Mouse (Mus musculus): ENCODE data around the gene Ubxn11.

DNA sequence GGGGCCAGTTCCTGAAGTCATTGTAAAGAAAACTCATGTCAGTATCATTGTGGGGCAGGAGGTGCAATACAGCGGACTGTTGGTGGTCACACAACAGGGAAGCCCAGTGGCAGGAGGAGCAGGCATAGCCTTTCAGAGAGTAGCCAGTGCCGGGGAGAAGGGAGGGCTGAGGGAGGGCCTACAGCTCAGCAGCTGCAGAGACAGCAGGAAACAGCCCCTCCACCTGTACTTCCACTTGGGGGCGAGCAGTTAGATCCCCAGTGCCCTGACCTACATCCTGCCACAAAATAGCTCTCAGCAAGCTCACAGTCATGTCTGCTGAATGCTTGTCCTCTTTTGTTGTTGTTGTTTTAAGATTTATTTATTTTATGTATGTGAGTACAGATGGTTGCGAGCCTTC lies 19.2 kb downstream of the Ubxn11 start:
- TF ChIP-seq CTCF (IDR thresholded peaks at IDR 0.05; ENCODE audit: low read depth), result no peak
- TF ChIP-seq EP300 (optimal IDR thresholded peaks at IDR 0.05), result no peak
